Mouse (Mus musculus): ENCODE data around the gene Atxn7l3b.

The Atxn7l3b gene

DNA sequence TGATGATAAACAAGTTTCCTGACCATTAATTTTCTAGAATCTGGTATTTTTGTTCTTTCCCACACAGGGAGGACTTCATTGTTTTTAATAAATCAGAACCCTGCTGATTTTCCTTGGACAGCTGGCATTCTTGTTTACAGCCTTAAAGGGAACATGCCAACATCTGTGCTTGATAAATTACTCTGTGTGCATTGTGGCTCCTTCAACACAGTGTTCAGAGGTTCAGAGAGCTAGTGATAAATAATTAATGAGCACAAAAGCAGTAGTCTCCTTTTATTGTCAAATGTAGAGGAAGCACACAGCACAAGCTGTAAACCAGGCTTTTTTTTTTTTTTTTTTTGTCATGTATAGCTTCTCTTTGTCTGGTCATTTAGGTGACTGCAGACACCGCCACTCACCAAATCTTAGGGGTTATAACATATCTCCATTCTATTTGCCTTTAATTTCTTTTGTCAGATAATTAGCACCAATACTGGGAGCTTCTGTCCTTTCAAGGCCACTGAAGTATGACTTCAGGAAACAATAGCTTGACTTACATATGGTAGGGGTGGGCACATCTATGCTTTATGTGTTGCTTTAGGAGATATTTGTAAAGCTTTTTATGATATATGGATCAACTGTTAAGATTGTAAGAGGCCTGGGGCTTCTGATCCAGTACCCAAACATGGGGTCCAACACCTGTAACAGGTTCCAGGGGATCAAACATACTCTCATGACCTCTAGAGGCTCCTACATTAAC lies 52.0 kb downstream of the Atxn7l3b start:
- no peak for DNase-seq (ENCODE audit: low spot score in 2 of 2)

All from spleen, postnatal 4 days (tissue).